Mouse (Mus musculus) intestine, postnatal 0 days (tissue): ENCODE measurements around the gene Agrp. TPM values are rescaled to one million over a fixed set of nuclear protein-coding genes. Genes with fewer than 3 reads are reported as not detected.
"Not testable (repeated sequence)": the region's sequence is repeated elsewhere in the genome, so short reads cannot be mapped to it uniquely, and the experiment has no call there.

Experiments used
- ATAC-seq: fragments of 200-750 bp; cut with Nextera tagmentation; 2 replicates; pipeline ENCODE4 v1.8.0; 2017; ENCODE audit warnings: mild to moderate bottlenecking, moderate TSS enrichment, moderate library complexity
- H3K27ac ChIP-seq: fragments of 300-500 bp; sonication (generic); 2 replicates; pipeline ENCODE4 v1.5.1; 2014; ENCODE audit warnings: mild to moderate bottlenecking, low read depth, low read length, moderate library complexity
- H3K27me3 ChIP-seq: fragments of 300-500 bp; sonication (generic); replicated peaks from 2 replicates; pipeline ENCODE4 v1.6.1; 2014; ENCODE audit warnings: low read length, mixed read lengths; ENCODE audit not compliant: control insufficient read depth, insufficient read depth
- H3K36me3 ChIP-seq: fragments of 300-500 bp; sonication (generic); 2 replicates; pipeline ENCODE4 v1.6.1; 2014; ENCODE audit warnings: mild to moderate bottlenecking, moderate library complexity; ENCODE audit not compliant: control insufficient read depth, insufficient read depth
- H3K4me1 ChIP-seq: fragments of 300-500 bp; sonication (generic); replicated peaks from 2 replicates; pipeline ENCODE4 v1.6.1; 2014; ENCODE audit warnings: antibody characterized with exemption, low read length, mixed read lengths; ENCODE audit not compliant: control insufficient read depth, insufficient read depth
- H3K4me2 ChIP-seq: fragments of 300-500 bp; sonication (generic); replicated peaks from 2 replicates; pipeline ENCODE4 v1.6.1; 2014; ENCODE audit warnings: low read depth, mild to moderate bottlenecking, moderate library complexity
- H3K4me3 ChIP-seq: fragments of 300-500 bp; sonication (generic); 2 replicates; pipeline ENCODE4 v1.5.1; 2014; ENCODE audit warnings: low read depth, low read length
- H3K9ac ChIP-seq: fragments of 300-500 bp; sonication (generic); 2 replicates; pipeline ENCODE4 v1.6.1; 2014; ENCODE audit warnings: mild to moderate bottlenecking, low read depth, low read length
- H3K9me3 ChIP-seq: fragments of 300-500 bp; sonication (generic); 2 replicates; pipeline ENCODE4 v1.6.1; 2016; ENCODE audit warnings: mixed run types; ENCODE audit not compliant: control insufficient read depth
- CTCF ChIP-seq: sonication (generic); IDR thresholded peaks from 2 replicates; pipeline ENCODE4 v1.5.1; 2016; ENCODE audit warnings: low read depth, mild to moderate bottlenecking, control low read depth, antibody characterized with exemption, moderate library complexity
- WGBS: fragments of 180-500 bp; shearing (Covaris S2); extraction: QIAGEN DNeasy Blood & Tissue Kit; methylation state at CpG from one replicate; pipeline ENCODE4 v1.1.7; 2014; 5-methylcytosine and 5-hydroxymethylcytosine counted together
- polyA plus RNA-seq: library from polyadenylated mRNA; unstranded; fragments of >200 nt; fragmentation: Nextera tagmentation; extraction: Ambion mirVana; gene quantifications from 2 replicates; pipeline ENCODE4 v1.2.1, GENCODE M21; 2015

Gene Agrp
- polyA plus RNA-seq, 1 experiment from 2014 or later = 0.43 TPM

DNA sequence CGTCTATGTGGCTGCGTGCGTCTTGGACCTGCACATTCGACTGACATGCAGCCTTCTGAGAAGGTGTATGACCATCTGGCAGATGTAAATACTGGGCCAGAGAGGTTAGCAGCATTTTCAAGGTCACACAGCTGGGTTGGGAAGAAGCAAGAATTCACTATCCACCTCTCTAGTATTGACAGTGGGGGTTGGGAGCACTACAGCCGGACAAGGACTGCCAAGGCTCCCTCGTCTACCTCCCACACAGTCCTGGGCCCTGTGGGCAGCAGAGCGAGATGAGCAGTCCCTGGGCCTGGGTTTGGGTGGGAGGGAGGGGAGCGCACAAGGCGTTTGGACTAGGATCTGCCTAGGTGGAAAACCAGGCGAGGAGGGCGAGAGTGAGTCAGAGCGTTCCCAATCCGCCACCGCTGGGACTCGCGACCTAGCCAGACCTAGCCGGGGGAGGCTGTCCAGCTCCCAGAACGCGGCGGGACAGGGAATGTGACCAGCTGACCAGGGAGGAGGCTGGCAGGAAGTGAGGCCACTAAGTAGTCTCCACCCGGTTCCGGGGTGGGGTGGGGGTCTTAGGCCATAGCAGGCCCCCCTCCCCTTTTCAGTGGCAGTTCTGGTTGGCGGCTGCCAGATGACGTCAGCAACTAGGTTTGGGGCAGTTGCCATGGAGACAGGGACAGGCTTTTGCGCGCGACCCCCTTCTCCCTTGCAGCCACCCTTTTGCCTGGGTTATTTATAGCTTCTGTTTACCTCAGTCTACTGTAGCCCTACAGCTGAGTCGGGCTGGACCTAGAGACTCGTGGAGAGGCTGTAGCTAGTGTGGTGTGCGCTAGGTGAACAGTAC, 30.8 kb downstream of the Agrp start:
- Histone ChIP-seq H3K36me3 (no peaks in the 10 kb centered on the region), H3K4me1 (no peaks in the 10 kb centered on the region), H3K4me2 (peak overlapping the region; percentile 97), H3K4me3 (peak overlapping the region; percentile 79), H3K9me3 (no peaks in the 10 kb centered on the region), H3K27me3 (no peaks in the 10 kb centered on the region), H3K9ac (peak overlapping the region; percentile 77), H3K27ac (peak overlapping the region; percentile 86)
- WGBS = 4% methylated on average over 30 of the region's 30 CpGs
- ATAC-seq = peak; percentile 44
- no peak for TF ChIP-seq CTCF

DNA sequence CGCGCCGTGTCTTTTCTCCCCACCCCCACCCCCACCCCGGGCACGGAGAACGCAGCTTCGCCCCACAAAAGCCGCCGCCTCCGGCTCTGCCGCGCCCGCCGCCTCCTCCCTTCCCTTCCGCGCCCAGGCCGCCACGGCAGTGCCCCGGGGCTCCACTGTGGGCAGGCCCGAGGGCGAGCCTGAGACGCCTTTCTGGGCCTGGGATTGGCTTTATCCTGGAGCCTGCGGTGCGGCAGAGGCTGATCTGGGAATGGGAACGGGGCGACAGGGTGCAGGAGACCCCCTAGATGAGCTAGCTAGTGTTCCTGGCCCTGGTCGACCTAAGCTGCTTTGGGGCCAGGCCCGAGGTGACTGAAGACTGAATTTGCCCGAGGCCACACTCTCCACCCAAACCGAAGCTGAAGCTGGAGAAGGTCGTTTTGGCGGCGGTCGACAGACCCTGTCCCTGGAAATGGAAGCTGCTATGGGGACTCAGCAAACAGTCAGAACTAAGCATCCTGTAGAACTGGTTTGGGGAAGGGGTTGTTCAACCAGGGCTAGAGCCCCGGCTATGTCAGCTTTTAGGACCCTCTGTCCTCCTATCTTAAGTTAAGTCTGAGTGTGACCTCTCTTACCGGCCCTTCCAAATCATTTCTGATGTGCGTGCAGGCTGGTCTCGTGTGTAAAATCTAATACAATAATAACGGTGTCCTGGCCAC, 31.6 kb downstream of the Agrp start:
- WGBS = 2% methylated on average over 37 of the region's 39 CpGs
- Histone ChIP-seq H3K4me2 (peak overlapping the region; percentile 97), H3K9me3 (no peaks in the 10 kb centered on the region), H3K4me1 (no peaks in the 10 kb centered on the region), H3K36me3 (no peaks in the 10 kb centered on the region), H3K9ac (peak overlapping the region; percentile 77), H3K4me3 (peak overlapping the region; percentile 79), H3K27ac (peak overlapping the region; percentile 86), H3K27me3 (no peaks in the 10 kb centered on the region)
- no peak for TF ChIP-seq CTCF
- ATAC-seq = peak; percentile 60

DNA sequence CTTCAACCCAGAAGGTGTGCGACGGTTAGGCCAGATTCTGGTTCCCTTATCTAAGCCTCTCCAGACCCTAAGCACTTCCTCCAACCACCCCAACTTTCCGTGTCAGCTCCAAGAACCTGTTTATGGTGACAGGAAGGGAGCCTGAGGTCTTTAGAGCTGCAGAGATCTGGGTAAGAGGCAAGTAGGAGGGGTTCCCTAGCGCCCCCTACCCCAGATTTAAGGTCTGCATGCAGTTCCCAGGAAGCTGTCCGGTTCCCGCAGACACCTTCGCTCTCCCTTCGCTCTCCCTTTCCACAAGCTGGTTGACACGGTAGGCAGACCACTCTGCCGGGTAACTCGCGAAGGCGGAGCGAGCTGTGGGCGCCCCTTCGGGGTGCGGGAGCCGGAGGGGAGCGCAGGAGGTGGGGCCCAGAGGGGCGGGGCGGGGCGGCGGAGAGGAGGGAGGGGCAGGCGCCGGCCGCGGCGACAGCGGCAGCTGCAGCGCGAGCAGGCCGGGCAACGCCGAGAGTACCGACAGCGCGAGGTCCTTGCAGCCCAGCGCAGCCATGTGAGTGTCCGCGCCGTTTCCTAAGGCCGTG, 32.3 kb downstream of the Agrp start, which contains the start of gene Ripor1:
Gene Ripor1 (plus strand): TSS at position 452 of the 578 bp plus-strand sequence.
- peak within 1 kb of the TSS; percentile 79 for H3K4me3 ChIP-seq
- no peaks in the 10 kb centered on the region for H3K27me3 ChIP-seq
- H3K36me3 ChIP-seq = no peaks in the 10 kb centered on the region
- WGBS = under 1% methylated on average over 38 of the region's 42 CpGs
- H3K4me2 ChIP-seq = peak within 1 kb of the TSS; percentile 97
- H3K4me1 ChIP-seq = no peaks in the 10 kb centered on the region
- peak within 1 kb of the TSS; percentile 86 for H3K27ac ChIP-seq
- peak; percentile 78 for ATAC-seq
- H3K9me3 ChIP-seq = no peaks in the 10 kb centered on the region
- TF ChIP-seq CTCF = peak; percentile 72
- H3K9ac ChIP-seq = peak within 1 kb of the TSS; percentile 77

DNA sequence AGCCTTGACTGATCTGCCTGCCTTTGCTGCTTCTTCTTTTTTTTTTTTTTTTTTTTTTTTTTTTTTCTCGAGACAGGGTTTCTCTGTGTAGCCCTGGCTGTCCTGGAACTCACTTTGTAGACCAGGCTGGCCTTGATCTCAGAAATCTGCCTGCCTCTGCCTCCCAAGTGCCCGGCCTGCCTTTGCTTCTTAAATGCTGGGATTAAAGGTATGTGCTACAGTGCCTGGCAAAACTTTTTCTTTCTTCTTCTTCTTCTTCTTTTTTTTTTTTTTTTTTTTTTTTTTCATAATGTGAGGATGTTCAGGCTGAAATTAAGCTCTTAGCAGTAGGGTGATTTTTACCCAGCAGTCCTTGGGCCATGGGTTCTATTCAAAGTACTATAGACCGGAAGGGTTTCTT, 34.7 kb downstream of the Agrp start:
- H3K9me3 ChIP-seq, H3K4me3 ChIP-seq, ATAC-seq, H3K36me3 ChIP-seq, H3K27me3 ChIP-seq, H3K4me2 ChIP-seq, H3K4me1 ChIP-seq, H3K9ac ChIP-seq, H3K27ac ChIP-seq: not testable (repeated sequence)
- WGBS = 84% methylated on average over 3 of the region's 3 CpGs

DNA sequence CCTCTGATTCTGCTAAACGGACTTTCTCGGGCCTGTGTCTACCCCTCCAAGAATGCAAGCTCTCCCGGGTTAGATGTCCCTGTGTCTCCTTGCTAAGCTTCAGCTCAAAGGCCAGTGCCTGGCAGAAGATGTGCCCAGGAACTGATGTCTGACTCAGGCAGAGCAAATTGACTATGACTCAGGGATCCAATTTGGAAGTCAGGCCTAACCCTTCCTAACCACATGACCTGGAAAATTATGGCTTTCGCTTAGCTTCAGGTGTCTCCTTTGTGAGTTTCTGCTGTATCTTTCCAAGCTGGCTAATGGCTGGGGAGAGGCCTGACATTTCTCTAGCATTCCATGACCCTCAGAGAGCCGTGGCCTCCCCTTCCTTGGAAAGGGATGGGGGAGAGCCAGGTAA, 35.9 kb downstream of the Agrp start:
- Histone ChIP-seq H3K36me3 (no peaks in the 10 kb centered on the region), H3K27ac (no peak overlapping the region), H3K27me3 (no peaks in the 10 kb centered on the region), H3K4me1 (0 out of 2 replicates have a peak, but pooled peaks cover 3% of the 10 kb centered on the region), H3K9ac (no peak overlapping the region), H3K4me3 (no peak overlapping the region), H3K9me3 (no peaks in the 10 kb centered on the region), H3K4me2 (no peak overlapping the region)
- no peak for TF ChIP-seq CTCF
- 83% methylated on average over 5 of the region's 5 CpGs for WGBS
- ATAC-seq = no peak

DNA sequence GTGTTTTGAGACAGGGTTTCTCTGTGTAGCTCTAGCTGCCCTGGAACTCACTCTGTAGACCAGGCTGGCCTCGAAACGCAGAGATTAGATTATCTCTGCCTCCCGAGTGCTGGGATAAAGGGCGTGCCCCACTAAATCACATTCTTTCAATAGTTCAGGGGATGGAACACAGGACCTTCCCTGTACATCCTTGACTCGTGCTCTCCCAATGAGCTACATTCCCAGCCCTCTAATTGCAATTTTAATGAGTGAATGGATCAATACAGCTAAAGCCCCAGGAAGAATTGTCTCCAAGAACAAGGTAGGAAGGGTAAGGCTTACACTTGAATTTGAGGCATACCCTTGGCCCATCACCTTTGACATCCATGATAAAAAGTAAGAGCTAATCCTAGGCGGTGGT, 38.4 kb downstream of the Agrp start:
- H3K4me3 ChIP-seq = no peak overlapping the region
- no peak overlapping the region for H3K4me2 ChIP-seq
- no peaks in the 10 kb centered on the region for H3K36me3 ChIP-seq
- H3K9ac ChIP-seq = no peak overlapping the region
- WGBS = 56% methylated on average over 6 of the region's 6 CpGs
- H3K9me3 ChIP-seq = no peaks in the 10 kb centered on the region
- H3K27ac ChIP-seq = no peak overlapping the region
- no peak for ATAC-seq
- H3K4me1 ChIP-seq = 0 out of 2 replicates have a peak, but pooled peaks cover 3% of the 10 kb centered on the region
- no peaks in the 10 kb centered on the region for H3K27me3 ChIP-seq
- no peak for TF ChIP-seq CTCF
